Mouse (Mus musculus): ENCODE data around the gene Shank2.

The Shank2 gene

GRCm38 (mm10) chr7:144106352-144107011 lies 104.8 kb downstream of the Shank2 start:
- no peak for DNase-seq (ENCODE audit: low spot score)

GRCm38 (mm10) chr7:144108141-144108540 lies 106.4 kb downstream of the Shank2 start:
- DNase-seq (ENCODE audit: low spot score), result no peak

- no peak for DNase-seq (ENCODE audit: low spot score)
These were observed 109.4 kb downstream of the Shank2 start for GRCm38 (mm10) chr7:144111026-144111604.

- no peak for DNase-seq (ENCODE audit: low spot score)
These were observed 110.3 kb downstream of the Shank2 start for GRCm38 (mm10) chr7:144111981-144112380.

- no peak for DNase-seq (ENCODE audit: low spot score)
These were observed 112.5 kb downstream of the Shank2 start for GRCm38 (mm10) chr7:144114230-144114629.

- DNase-seq (ENCODE audit: low spot score), result no peak
These were observed 117.8 kb downstream of the Shank2 start for GRCm38 (mm10) chr7:144119562-144119961.

- no peak for DNase-seq (ENCODE audit: low spot score)
These were observed 131.1 kb downstream of the Shank2 start for GRCm38 (mm10) chr7:144132699-144133387.

GRCm38 (mm10) chr7:144133388-144133998 lies 131.8 kb downstream of the Shank2 start:
- DNase-seq (ENCODE audit: low spot score), result no peak

- no peak for DNase-seq (ENCODE audit: low spot score)
These were observed 133.0 kb downstream of the Shank2 start for GRCm38 (mm10) chr7:144134699-144135098.

GRCm38 (mm10) chr7:144137827-144138226 lies 136.1 kb downstream of the Shank2 start:
- DNase-seq (ENCODE audit: low spot score), result no peak

GRCm38 (mm10) chr7:144138476-144138875 lies 136.7 kb downstream of the Shank2 start:
- no peak for DNase-seq (ENCODE audit: low spot score)

- no peak for DNase-seq (ENCODE audit: low spot score)
These were observed 138.0 kb downstream of the Shank2 start for GRCm38 (mm10) chr7:144139691-144140090.

- no peak for DNase-seq (ENCODE audit: low spot score)
These were observed 138.7 kb downstream of the Shank2 start for GRCm38 (mm10) chr7:144140470-144140869.

GRCm38 (mm10) chr7:144142036-144142435 lies 140.3 kb downstream of the Shank2 start:
- no peak for DNase-seq (ENCODE audit: low spot score)

- DNase-seq (ENCODE audit: low spot score), result no peak
These were observed 142.2 kb downstream of the Shank2 start for GRCm38 (mm10) chr7:144143941-144144340.

GRCm38 (mm10) chr7:144148111-144148510 lies 146.4 kb downstream of the Shank2 start:
- DNase-seq (ENCODE audit: low spot score), result no peak

- DNase-seq (ENCODE audit: low spot score), result no peak
These were observed 151.4 kb downstream of the Shank2 start for GRCm38 (mm10) chr7:144153124-144153523.

- no peak for DNase-seq (ENCODE audit: low spot score)
These were observed 152.0 kb downstream of the Shank2 start for GRCm38 (mm10) chr7:144153682-144154081.

GRCm38 (mm10) chr7:144157936-144158335 lies 156.2 kb downstream of the Shank2 start:
- DNase-seq (ENCODE audit: low spot score), result no peak

- DNase-seq (ENCODE audit: low spot score), result no peak
These were observed 157.8 kb downstream of the Shank2 start for GRCm38 (mm10) chr7:144159556-144159955.

GRCm38 (mm10) chr7:144160066-144160465 lies 158.3 kb downstream of the Shank2 start:
- DNase-seq (ENCODE audit: low spot score), result no peak

- no peak for DNase-seq (ENCODE audit: low spot score)
These were observed 159.0 kb downstream of the Shank2 start for GRCm38 (mm10) chr7:144160646-144161249.

Data from c-Kit-positive CD71-positive TER-119-positive erythroid progenitor cells, embryonic 14.5 days (primary cell).